Mouse (Mus musculus): ENCODE measurements around the gene Zcchc12. TPM values are rescaled to one million over a fixed set of nuclear protein-coding genes. Genes with fewer than 3 reads are reported as not detected.

Zcchc12 gene
- 0.24 and 0.42 TPM in 2 replicates for polyA plus RNA-seq (2015; fragmentation: Nextera tagmentation; extraction: Ambion mirVana)

DNA sequence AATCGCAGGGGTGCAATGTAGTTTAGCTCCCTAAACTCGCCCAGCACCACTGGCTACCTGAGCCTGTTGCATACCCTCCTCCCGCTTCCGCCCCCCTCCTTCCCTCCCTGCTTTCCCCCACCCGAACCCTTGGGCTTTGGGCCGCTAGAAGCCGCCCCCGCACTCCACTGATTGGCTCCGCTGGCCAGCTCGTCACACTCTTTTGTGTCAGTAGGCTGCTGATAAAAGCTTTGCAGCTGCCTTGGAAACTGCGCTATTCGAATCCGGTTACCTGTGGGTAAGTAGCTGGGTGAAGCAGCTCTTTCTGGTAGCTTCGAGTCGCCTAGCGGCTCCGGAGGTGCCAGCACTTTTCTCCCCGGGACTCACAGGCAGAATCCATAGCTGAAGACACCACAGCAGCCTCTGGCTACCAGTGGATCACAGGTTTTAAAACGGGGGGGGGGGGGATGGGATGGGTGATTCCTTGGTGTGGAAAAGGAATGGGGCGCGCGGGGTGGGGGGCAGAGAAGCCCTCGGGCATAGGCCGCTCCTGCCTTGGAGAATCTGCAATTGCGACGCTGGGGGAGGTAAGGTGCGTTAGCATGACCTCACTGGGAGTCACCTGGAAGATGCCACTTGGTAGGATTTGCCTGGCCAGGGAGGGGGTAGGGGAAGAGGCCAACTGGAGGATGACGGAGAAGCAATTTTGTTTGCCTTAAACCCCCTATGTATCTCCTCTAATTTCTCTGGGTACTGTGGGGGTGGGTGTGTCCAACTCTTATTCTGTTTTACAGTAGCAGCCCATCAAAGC is at the start of gene Zcchc12:
Gene Zcchc12 (plus strand): TSS at position 169 of the 790 bp plus-strand sequence.

Other genes with a start within 250 kb of the Zcchc12 start
- 13.7 and 17.4 TPM in 2 replicates for gene Il13ra1, start 83.8 kb upstream of the Zcchc12 start, polyA plus RNA-seq (2015; fragmentation: Nextera tagmentation; extraction: Ambion mirVana)
- 0.36 and 0.46 TPM in 2 replicates for gene Lonrf3, start 132.4 kb downstream of the Zcchc12 start, polyA plus RNA-seq (2015; fragmentation: Nextera tagmentation; extraction: Ambion mirVana)
- gene Gm6268, start 205.4 kb downstream of the Zcchc12 start, polyA plus RNA-seq (2015; fragmentation: Nextera tagmentation; extraction: Ambion mirVana): not detected in 2 replicates

All from urinary bladder, postnatal 0 days (tissue).